Mouse (Mus musculus) kidney, adult 8-10 months (tissue): ENCODE data around the gene Creld1.
A peak's percentile ranks its signal among the peaks of the same experiment; 100 is the strongest.

Experiments used
- DNase-seq, 2 experiments: peaks; one replicate each; pipeline ENCODE4 v3.0.0; 2022

Creld1 gene

DNA sequence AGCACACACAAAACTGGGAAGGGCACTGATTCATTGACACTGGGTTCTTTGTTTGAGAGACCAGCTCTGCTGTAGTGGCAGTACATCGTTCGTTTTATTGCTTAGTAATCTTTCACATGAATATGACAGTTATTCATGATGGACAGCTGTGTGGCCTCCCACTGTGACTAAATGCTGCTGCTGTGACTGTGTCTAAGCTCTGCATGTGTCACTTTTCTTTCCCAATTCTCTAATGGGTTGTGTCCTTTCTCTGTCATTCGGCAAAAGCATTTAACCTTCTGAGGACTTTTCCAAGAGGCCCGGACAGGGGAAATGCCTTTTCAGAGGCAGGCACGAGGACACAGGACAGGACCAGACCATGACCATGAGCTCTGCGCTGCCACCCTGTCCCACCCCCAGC, 30.8 kb downstream of the Creld1 start:
- no peak for DNase-seq

DNA sequence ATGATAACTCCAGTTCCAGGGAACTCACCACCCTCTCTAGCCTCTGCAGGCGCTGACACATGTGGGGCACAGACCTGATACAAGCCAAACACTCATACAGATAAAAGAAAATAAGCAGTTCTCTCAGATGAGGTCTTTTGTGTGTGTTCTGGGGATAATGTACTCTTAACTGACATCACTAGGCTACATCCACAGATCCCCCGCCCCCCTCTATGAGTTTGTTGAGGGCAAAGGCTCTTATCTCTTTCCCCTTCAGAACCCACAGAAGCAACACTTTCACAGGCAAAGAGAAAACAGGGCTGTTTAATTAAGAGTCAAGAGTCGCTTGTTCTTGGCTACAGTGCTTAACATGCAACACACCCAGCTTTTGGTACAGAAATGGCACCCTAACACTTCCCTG, 31.5 kb downstream of the Creld1 start:
- no peak for DNase-seq

DNA sequence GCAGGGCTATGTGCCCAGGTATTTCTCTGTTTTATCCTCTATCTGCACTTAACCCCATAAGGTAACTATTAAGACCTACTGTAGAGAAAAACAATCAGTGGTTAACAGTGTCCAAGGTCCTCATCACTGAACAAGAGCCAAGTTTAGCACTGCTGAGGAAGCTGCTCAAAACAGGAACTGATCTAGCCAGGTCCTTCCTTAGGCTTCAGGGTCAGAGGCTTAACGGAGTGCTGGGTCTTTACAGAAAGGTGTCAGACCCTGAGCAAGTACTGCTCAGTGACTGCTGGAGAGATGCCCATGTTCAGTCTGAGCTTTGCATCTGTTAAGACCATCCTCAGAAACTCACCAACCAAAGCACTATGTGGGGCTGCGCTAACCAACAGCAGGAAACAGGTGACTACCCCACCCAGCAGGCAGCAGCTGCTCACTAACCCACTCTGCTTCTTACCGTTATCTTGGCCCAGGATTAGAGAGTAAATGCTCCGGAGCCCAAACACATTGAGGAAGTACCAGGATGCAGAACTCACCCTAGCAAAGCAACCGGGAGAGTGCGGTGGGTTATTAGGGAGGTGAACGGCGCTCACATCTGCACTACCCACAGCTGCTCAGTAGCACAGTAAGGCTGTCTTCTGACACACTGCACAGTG, 34.5 kb downstream of the Creld1 start:
- DNase-seq, result no peak

DNA sequence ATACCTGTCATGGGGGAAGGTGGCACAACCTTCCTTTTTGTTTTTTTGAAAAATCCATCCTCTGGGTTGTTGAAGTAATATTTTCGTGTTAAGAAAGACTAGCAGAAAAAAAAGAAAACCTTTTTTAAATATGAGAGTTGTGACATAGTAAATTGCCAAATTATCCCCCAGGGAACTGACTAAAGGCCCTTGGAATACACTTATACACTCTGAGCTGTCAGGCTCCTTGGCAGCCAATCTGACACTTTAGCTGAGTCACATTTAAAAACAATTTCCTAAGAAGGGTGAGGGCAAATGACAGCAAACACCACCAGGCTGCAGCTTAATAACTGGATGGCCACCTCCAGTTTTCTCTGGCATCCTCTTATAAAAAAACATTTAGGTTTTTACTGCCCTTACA, 39.2 kb downstream of the Creld1 start:
- no peak for DNase-seq

DNA sequence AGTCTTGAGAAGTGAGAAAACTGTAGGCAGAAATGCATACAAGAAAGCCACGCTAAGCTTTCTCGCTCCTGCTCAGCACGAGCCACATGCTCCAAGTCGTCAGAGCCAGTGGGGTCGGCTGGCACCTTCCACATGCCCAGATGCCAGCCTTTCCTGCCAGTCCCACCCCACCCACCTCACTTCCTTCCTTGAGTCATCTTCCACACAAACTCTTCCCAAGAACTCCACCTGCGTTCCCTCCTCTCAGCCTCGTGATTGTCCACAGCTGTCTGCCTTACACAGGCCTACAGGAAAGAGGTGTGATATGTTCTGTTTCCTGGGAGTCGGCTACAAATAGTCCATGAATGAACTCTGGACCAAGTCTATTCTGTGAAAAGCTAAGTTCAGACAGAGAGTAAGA, 40.3 kb downstream of the Creld1 start:
- DNase-seq, result no peak

DNA sequence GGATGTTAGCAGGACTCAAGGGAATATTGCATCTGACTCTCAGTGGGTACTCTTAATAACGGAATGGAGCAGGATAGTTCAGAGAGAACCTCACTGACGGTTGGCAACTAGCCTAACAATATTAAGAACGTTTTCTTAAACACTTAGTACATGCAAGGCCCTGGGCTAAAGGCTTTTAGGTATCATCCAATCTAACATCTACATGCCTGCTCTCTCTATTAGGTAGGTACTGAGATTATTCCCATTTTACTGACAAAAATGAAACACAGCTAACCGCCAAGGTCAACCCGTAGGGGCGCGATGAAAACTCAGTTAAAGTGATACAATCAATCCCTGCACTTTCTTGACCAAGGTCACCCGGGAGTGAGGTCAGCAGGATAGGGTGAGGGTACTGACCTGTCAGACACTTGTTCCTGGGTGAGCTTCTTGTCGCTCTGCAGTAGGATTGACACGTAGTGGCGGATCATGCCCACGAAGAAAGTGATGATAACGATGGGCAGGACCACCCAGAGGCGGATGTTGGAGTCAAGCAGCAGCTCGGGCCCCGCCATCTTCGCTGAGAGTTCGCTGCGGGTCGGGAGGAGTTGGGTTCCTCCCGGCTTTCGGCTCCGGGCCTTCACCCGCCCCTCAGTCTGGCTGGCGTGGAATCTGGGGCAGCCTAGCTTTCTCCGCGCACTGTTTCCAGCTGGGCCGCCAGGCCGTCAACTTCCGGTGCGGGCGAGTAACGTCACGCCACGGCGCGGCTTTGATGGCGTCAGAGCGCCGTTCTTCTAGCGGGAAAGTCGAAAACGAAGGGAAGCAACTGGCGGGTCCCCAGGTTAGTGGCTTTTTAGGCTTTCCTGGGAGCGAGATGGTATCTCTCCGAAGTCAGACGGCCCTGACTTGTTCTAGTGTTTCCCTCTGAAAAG, 48.1 kb downstream of the Creld1 start, which contains the start of the genes Emc3 and Fancd2:
Gene Emc3 (minus strand): TSS at position 721 of the 908 bp plus-strand sequence.
Gene Fancd2 (plus strand): TSS at position 751 of the 908 bp plus-strand sequence.
- peak; percentile 79 to 91 for DNase-seq

DNA sequence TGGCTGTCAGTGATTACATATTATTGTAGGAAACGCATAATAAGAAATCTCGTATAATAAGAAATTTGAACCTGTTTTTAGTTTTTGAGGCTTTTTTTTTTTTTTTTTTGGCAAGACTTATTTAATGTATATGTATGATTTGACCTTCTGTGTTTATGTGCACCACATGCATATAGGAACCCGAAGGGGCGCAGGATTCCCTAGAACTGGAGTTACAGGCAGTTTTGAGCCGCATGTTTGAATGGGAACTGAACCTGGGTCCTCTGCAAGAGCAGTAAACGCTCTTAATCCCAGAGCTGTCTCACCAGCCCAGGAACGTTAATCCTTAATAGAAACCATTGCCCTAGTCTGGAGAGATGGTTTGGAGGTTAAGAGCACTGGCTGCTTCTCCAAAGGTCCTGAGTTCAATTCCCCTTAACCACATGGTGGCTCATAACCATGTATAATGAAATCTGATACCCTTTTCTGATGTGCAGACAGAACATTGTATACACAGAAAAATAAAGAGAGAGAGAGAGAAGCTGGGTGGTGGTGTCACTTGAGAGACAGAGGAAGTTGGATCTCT, 48.8 kb downstream of the Creld1 start:
- DNase-seq, result no peak

DNA sequence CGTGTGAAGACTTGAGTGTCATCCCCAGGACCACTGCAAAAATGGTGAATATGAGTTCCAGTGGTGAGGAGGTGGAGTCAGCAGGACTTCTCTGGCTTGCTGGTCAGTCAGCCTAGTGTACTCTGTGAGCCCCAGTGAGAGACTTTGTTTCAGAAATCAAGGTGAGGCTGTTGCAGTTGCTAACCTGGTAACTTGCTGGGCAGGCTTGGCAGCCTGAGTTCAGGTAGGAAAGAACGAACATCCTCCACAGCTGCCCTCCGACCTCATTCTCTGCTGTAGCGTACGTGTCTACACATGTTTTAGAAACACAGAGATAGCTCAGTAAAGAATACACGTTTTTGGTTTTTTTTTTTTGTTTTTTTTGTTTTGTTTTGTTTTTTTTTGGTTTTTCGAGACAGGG, 51.8 kb downstream of the Creld1 start:
- no peak for DNase-seq

DNA sequence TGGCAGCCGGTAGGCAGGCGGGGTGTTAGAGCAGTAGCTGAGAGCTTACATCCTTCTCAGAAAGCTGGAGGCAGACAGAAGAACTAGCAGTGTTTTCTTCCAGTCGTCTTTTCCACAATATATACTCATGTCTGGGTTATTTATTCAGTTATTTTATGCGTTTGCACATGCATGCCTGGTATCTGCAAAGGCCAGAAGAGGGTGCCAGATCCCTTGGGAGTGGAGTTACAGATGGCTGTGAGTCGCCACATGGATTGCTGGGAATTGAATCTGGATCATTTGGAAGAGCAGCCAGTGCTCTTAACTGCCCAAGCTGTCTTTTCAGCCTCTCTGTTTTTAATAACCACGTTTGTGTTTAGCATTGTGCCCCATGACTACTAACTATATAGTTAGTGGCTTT, 58.5 kb downstream of the Creld1 start:
- DNase-seq, result no peak
